Mouse (Mus musculus) adrenal gland (tissue): ENCODE data around the gene Ccdc184.

Experiments
- intact Hi-C: fragments of 180-260 bp; cut with DNase I; formaldehyde crosslinking; loops from one replicate; pipeline ENCODE4 v1.15.1; 2025
- long read RNA-seq, 2 experiments: library from polyadenylated mRNA; unstranded; transcript quantifications; one replicate each; pipeline ENCODE4 v2.0.0; 2020; ENCODE audit warnings: borderline replicate concordance in 1 of 2; ENCODE audit not compliant: insufficient replicate concordance in 1 of 2

Gene Ccdc184
- long read RNA-seq, experiment 1, partial matches to known transcripts: 0 of 1 reads
- long read RNA-seq, experiment 1, other reads (novel, unspliced or antisense): 0 of 1 reads
- long read RNA-seq, experiment 2, partial matches to known transcripts: 0 of 2 reads
- long read RNA-seq, experiment 2, other reads (novel, unspliced or antisense): 0 of 2 reads

DNA sequence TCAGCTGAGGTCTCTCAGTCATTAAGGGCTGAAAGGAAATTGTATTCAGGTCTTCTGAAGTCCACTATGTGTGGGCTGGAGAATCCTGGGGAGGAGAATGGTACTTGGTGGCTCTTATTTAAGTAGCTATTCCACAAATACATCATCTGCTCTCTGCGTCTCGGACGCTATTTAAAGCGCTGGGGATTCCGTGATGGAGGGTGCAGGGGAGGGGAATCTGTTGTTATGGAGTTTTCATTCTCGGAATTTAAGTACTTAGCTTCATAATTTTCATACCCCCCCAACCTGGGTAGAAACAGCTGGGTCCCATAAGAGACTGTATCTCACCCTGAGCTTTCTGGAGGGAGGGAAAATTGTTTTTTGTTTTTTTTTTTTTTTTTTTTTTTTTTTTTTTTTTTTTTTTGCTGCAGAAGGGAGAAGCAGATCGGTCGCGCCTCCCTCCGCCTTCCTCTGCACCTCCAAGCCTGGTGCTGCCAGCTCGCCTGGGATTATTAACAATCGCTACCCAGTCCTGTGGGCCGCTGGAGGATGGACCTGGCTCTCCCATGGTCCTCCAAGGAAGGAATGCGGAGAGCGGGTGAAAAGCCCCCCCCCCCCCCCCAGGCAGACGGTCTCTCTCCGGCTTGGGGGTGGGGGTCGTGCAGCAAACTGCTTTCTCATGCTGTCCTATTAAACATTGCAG lies at the start of gene Ccdc184:
Ccdc184 (plus strand) TSS at position 196 of the 682 bp plus-strand sequence.
- intact Hi-C loops: no loop called here

DNA sequence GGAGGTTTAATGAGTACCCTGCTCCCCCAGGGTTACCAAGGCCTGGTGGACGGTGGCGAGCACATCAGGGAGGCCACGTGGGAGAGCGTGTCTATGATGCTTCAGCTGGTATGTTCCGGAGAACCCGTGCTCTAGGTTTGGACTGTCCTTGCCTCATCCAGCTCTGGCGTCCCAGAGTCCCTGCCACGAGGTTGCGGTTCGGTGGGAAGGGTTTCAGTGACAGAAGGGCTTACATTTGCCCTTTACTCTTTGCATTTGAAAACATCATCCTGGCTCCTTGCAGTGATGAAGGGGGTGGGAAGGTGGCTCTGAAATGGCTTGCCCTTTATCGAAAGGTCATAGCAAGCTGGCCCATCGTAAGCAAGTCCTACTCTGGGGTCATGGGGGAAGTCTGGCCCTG lies 47.6 kb upstream of the Ccdc184 start:
- intact Hi-C loops: no loop called here

DNA sequence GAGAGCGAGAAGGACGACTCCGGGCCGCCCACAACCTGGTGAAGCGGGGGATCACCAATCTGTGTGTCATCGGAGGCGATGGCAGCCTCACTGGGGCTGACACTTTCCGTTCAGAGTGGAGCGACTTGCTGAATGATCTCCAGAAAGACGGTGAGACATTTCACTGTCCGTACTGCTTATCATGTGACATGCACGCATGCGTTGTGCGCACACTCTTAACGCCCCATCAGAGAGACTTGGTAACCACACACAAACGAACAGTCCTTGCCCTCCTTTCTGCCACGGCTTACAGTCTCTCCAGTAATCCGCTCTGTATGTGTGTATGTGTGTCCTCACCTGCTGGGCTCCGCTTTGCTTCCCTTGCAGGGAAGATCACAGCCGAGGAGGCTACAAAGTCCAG lies 46.1 kb upstream of the Ccdc184 start:
- intact Hi-C loops: no loop called here

DNA sequence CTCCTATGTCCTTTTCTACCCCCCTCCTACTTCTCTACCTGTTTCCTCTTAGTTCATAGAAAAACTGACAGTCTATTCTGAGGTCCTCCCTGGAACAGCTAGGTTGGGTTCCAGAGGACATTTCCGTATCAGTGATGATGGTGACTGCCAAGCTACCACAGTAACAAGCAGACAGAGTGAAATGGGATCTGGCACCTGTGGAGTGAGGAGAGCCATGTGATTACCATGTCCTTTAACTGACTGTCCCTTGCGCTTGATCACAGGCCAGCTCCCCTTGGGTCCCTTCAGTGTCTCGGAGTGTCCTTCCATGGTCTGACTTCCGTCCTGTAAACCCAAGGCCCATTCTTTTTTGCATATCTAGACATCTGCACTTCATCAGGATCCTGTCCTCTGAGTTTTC lies 36.0 kb upstream of the Ccdc184 start:
- intact Hi-C loops: no loop called here

DNA sequence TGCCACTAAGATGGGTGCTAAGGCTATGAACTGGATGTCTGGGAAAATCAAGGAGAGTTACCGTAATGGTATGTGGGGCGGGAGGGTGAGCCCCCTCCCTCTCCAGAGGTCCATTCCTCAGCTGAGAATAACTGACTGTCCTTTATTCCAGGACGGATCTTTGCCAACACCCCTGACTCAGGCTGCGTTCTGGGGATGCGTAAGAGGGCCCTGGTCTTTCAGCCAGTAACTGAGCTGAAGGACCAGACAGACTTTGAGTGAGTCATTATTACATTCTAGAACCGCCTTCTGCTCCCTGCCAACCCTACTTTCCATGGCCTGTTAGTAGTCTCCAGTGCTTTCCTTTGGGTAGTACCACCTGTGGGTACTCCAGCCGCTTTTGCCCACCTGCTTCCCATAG lies 35.5 kb upstream of the Ccdc184 start:
- intact Hi-C loops: no loop called here

DNA sequence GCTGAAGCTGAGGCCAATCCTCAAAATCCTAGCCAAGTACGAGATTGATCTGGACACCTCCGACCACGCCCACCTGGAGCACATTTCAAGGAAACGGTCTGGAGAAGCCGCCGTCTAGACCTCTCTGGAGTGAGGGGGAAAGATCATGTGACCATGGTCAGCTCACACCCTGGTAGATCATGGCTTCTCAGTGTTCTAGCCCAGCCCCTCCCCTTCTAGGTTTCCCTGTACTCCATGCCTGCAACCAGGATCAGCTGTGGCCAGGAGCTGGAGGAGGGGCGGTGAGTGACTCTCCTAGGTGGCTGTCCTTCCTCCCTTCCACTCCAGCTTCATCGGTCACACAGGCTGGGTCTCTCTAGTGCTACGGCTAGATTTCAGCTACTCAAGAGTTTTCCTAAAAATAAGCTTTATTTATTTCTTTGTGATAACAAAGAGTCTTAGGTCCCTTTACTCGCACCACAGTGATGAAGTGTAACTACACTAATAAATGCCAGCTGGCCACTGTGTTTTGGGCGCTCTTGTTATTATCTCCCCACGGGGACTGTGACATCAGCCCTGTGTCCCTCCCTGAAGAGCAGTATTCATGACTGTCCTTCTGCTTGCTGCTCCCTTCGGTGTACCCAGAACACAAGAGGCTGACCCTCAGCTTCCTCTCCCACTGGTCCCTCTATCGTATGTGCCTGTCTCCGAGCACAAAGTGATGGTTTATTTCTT lies 34.9 kb upstream of the Ccdc184 start:
- intact Hi-C loops: no loop called here

DNA sequence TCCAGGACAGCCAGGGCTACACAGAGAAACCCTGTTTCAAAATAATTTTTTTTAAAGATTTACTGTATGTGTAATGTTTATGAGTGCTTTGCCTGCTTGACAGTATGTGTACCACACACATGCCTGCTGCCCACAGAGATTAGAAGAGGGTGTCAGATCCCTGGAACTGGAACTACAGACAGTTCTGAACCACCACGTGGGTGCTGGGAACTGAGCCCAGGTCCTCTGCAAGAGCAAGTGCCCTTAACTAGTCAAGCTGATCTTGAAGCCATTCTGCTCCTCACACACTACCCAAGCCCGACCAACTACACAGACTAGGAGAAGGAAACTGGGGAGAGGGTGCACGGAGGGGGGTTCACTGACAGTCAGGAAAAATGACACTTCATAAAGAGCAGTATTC lies 33.5 kb upstream of the Ccdc184 start:
- intact Hi-C loops: no loop called here

DNA sequence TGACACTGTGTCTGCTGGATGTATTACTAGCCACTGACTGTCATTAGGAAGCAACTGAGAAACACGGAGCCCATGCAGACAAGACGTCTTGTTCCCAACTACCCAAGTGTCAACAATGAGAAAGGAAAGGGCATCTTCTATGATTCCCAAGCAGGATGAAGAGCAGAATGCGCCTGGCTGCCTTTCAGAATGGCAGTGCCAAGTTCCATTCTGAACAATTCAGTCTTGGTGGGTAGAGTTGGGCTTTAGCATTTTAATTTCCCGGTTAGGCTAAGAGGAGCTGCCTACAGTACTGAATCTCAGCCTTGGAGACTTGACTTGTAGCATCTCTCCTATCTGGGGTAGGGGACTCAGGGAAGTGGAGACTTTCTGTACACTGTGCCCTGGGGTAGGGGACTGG lies 32.9 kb upstream of the Ccdc184 start:
- intact Hi-C loops: no loop called here

DNA sequence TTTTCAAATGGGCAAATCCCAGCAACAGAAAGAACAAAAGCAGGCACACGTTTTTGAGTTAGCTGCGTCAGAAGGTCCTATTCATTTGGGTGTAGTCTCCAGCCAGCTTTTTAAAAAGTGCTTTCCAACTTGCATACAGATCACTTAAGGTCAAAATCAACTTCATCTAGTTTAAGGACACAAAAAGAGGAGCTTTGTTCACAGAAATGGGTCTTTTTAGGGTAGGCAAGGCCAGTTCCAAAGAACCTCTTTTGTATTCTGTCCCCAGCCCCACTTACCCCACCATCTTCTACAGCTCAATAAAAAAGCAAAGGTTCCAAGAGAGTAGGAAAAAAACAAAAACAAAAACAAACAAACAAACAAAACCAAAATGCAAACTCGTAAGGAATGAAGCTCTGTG lies 32.3 kb upstream of the Ccdc184 start:
- intact Hi-C loops: no loop called here

DNA sequence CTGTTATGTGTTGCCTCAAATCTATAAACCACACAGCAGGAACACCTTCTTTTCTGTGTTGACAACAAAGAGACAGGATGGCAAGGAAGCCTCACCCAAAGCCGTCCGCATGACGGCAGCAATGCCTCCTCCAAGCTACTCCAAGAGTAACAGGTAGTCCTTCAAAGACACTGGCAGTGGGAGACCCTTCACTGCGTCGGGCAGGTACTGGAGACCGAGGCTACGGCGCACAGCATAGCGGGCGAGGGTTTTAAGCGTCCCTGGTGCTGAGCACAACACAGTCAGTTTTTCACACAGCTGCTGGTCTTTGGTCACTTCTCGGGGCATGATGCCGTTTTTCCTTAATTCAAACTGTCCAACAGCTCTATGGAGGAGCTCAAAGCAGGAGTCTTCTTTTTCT lies 31.3 kb upstream of the Ccdc184 start:
- intact Hi-C loops: no loop called here

DNA sequence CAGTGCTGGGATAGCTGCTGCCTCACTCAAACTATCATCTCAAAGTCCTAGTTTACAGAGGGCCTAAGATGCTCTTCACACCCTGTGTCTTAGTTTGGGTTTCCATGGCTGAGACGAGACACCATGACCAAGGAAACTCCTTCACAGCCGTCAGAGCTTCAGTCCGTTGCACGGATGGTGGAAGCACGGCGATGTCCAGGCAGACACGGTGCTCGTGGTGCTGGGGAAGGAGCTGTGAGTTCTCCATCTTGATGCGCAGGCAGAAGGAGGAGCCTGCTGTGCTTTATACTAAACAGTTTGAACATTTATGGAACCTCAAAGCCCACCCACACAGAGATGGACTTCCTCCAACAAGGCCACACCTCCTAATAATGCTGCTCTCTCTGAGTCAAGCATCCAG lies 30.1 kb upstream of the Ccdc184 start:
- intact Hi-C loops: no loop called here

DNA sequence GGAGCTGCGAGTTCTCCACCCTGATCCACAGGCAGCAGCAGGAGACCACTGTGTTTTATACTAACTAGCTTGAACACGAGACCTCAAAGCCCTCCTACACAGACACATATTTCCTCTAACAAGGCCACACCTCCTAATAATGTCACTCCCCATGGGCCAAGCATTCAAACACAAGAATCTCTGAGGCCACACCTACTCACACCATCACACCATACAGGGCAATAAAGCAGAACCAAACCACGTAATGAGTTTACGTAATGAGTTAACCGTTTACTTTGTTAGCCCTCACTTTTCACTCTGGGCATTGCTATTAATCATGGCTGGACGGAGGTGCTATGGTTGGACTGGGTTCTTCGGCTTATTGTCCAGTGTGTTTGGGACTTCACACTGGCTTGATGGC lies 27.2 kb upstream of the Ccdc184 start:
- intact Hi-C loops: no loop called here

DNA sequence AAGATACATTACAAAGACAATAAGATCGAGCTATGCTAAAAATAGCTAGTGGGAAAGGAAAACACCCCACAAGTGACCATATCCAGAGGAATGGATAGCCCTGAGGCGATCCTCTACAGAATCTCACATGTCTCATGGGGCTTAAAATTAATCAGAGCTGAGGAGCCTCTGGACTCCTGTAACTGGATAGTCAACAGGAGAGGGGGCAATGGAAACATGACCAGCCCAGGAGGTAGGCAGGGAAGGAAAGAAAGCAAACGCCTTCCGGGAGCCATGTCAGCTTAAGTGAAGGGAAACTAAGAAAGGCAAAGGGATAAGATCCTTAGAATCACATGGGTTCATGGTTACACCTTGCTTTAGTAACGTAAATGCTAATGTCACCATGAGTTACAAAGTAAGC lies 26.1 kb upstream of the Ccdc184 start:
- intact Hi-C loops: no loop called here

DNA sequence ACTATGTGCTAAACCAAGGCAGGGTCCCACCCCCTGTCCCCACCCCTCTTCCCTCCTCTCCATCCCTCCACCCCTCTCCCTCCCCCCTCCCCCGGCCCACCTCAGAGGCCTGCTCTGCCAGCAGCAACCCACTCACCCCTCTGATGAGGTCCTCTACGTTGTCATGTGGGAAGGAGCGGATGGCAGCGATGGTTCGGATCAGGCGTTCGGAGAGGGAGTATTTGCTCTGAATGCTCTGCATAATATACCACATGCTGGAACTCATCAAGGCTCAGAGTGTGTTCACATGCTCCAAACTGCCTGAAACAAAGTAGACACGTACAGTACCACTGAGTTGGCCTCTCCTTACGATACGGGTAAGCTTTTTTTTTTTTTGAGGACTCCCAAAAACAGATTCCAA lies 24.4 kb upstream of the Ccdc184 start:
- intact Hi-C loops: no loop called here

DNA sequence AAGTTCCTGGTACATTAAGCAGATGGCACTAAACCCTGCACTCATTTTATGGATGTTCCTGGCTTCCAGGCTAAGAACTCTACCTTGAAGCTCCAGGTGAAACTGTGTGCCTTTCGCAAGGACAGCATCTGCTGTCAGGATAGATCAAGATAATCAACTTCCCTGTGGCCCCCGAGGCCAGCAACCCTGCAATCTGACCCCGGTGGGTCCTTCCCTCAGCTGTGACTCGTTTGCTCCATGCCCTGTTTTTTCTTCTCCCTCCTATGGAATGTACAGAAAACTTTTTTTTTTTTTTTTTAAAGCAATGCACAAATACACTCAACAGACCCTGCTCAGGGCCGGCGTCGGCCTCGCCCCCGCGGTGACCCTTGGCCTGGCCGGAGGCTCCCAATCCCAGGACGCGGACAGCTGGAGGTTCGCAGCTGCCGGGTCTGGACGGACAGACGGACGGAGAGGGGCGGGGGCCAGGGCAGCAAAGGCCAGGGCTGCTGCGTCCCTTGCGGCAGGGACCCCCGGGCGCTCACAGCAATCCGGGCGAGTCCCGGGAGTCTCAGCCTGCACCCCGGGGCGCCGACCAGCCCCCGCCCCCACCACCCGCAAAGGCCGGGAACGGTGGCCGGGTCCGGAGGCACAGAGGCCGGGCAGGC lies 22.0 kb upstream of the Ccdc184 start:
- intact Hi-C loops: no loop called here

DNA sequence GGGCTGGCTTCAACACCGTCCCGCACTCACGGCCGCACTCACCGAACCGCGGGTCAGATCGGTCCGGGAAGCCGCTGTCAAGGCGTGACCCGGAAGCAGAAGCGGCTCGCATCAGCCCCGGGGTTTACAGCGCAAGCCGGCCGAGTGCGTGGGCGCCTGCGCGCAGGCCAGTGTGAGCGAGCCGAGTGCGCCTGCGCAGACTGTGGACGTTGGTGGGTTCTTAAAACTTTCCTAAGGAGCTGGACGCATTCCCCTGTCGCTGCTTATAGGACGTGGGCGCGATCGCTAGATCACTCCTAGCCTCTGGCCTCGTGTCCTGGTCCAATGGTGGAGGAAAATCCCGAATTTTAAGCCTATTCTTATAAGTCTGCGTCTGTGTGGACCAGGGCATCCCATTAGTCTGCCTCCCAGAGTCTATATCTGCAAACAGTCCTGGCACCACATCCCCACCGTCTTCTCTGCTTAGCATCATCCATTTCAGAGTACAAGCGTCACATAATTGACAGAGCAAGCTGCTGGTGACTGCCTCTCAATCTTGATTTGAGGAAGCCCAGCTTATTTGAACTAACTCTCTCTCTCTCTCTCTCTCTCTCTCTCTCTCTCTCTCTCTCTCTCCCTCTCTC lies 21.3 kb upstream of the Ccdc184 start:
- intact Hi-C loops: no loop called here

DNA sequence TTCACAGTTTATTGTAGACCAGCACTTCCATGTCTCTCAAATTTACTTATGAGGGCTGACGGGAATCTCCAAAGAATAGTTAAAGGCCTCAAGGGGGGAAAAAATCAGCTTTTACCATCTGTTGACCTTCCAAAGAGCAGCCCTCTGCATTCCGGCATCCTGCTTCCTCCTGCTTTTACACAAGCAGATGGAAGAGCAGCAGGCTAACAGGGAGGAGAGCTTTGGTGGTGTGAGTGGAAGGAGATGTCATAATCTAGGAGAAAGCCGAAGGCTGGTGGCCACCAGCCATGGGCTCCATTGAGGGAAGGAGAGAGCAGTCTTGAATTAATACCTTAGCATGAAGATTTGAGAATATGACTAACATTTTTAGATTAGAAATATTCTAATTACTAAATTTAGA lies 18.6 kb upstream of the Ccdc184 start:
- intact Hi-C loops: no loop called here

DNA sequence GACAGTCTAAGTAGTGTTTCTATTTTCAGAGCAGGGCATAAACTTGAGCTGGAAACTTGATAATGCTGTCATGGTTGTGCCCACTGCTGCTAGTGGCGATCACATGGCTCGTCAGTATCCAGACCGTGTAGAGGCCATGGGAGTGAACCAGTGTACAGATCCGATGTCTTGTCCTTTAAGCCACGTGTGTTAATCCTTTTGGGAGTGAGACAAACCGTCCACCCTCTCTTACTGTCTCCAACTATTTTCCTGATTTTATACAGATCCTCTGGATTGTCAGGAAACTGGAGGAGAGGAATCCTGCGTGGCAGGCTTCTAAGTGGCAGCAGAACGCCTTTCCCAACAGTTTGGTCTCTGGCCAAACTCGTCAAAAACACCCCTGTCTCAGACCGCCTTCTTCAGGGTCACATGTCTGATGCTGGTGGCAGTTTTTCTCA lies 17.8 kb upstream of the Ccdc184 start:
- intact Hi-C loops: no loop called here

DNA sequence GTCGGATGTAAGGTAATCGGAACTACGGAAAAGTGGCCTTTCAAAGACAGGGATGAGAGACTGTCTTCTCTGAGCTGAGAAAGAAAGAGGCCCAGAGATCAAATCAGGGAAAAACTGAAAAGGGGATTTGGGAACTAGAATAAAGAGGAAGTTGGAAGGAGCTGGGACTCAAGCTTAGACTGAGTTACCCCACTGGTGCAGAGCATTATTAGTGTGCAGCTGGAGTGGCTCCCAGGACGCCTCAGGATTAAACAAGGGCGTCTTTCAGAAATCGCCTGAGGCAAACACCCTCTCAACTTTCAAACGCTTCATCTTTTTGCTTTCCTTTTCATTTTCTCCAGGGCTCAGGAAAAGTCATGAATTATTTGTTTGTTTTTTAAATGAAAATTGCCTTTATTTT lies 14.0 kb upstream of the Ccdc184 start:
- intact Hi-C loops: loop anchor here (5.0 kb wide), 1 partner anchor 66 kb away; no protein-coding TSS in a partner anchor

DNA sequence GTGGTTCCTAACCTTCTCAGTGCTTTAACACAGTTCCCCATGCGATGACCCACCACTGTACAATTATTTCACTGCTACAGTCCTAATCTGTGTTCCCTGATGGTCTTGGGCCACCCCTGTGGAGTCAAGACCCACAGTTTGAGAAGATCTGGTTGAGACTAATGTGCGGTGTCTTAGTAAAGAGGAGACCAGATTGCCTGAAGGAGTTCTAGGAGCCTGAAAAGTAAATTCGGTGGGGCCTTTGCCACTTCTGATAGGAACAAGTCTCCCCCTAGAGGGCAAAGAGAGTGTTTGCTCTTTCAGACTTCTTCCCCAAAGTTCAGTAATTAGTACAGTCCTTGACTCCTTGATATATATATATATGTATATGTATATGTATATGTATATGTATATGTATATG lies 13.3 kb upstream of the Ccdc184 start:
- intact Hi-C loops: loop anchor here (5.0 kb wide), 1 partner anchor 66 kb away; no protein-coding TSS in a partner anchor

DNA sequence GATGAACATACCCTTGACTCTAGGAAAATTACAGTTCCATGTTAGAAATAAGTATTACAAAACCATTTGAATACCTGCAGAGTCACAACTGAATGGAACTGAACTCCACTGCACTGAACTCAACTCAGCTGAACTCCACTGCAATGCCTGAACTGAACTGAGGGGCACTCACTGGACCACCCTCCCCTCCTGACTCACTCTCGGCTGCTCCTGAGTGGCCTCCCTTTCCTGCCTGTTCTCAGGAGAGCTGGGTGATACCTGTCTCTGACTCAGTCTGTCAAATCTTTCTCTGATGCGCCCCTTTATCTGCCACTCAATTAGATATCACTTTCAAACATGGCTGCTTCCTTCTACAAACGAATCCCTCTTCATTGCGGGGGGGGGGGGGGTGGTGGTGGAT lies 12.8 kb upstream of the Ccdc184 start:
- intact Hi-C loops: loop anchor here (5.0 kb wide), 1 partner anchor 67 kb away; no protein-coding TSS in a partner anchor

DNA sequence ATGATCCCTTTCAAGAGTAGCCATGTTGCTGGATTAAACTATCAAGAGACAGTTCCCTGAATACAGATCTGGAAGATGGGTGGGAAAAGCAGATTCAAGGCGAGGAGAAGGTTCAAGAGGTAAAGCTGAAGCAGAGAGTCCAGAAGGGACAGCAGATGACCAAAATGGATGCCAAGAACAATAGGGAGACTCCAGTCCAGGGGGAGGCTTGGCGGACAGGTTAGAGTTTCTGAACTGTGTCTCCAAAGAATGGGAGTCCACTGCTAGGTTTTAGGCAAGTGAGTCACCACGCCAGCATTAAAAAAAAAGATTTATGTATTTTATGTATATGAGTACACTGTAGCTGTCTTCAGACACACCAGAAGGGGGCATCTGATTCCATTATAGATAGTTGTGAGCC lies 12.3 kb upstream of the Ccdc184 start:
- intact Hi-C loops: loop anchor here (5.0 kb wide), 1 partner anchor 67 kb away; no protein-coding TSS in a partner anchor
